Mouse (Mus musculus): ENCODE data around the gene Jakmip3. TPM values are rescaled to one million over a fixed set of nuclear protein-coding genes. Genes with fewer than 3 reads are reported as not detected.

The Jakmip3 gene
- total and polyA plus RNA-seq, 3 experiments: not detected

DNA sequence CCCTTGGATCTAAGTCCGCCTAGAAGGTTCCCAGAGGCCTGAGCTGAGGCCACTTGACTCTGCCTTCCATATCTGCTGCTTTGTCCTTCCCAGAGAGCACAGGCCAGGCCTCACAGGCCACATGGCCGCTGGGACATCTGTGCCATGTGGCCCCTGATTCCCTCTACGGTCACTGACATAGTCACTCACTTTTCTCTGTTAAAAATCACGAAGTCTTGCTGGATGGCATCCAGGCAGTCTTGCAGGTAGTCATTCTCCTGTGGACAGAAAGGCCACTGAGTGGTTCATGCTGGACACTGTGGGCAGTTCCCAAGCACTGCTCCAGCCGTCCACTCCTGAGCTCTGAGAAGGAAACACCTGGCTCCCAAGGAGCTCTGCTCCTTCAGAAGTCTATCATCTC lies 164.5 kb downstream of the Jakmip3 start:
- no peak overlapping the region for H3K27ac ChIP-seq (ENCODE audit: insufficient read depth, low read depth)
- no peak overlapping the region for H3K9ac ChIP-seq (ENCODE audit: insufficient read depth, low read depth)
- TF ChIP-seq MXI1 (IDR thresholded peaks at IDR 0.05; ENCODE audit: low read depth, low read length) (no peak), ZMIZ1 (IDR thresholded peaks at IDR 0.05; ENCODE audit: low read depth, low read length) (no peak), SMC3 (IDR thresholded peaks at IDR 0.05; ENCODE audit: low read depth, low read length) (no peak), NRF1 (IDR thresholded peaks at IDR 0.05; ENCODE audit: low read depth, low read length) (no peak), RAD21 (IDR thresholded peaks at IDR 0.05; ENCODE audit: low read depth, low read length) (no peak), KAT2A (IDR thresholded peaks at IDR 0.05; ENCODE audit: insufficient replicate concordance, low read length) (no peak)
- no peaks in the 10 kb centered on the region for H3K36me3 ChIP-seq (replicated peaks in 1 of 2; ENCODE audit: control insufficient read depth in 1 of 2, insufficient read depth in 1 of 2, low read length in 1 of 2)
- in situ Hi-C loops (cut with MboI; ENCODE audit: low pct_ligation_motif_present, low pct_unique_long_range_greater_than_20kb, low sequenced_read_pairs) (loop anchor here (25.0 kb wide), 1 partner anchor 382 kb away; no protein-coding TSS in a partner anchor), dilution Hi-C loops (cut with MboI; ENCODE audit: extremely low pct_ligation_motif_present, extremely low pct_unique_long_range_greater_than_20kb, low sequenced_read_pairs) (no loop called here)
- no peak for DNase-seq (ENCODE audit: extremely low read depth)
- H3K4me2 ChIP-seq (ENCODE audit: insufficient read depth, low read depth, poor library complexity, severe bottlenecking): no peak overlapping the region
- H3K79me2 ChIP-seq (replicated peaks; ENCODE audit: control insufficient read depth, extremely low read depth, insufficient read depth, poor library complexity, severe bottlenecking): no peaks in the 10 kb centered on the region
- H3K27me3 ChIP-seq (replicated peaks): peaks cover 94% of the 10 kb centered on the region
- H3K4me1 ChIP-seq (ENCODE audit: control insufficient read depth in 1 of 2, insufficient read depth in 2 of 2): no peaks in the 10 kb centered on the region
- no peaks in the 10 kb centered on the region for H3K9me3 ChIP-seq (replicated peaks; ENCODE audit: low read length)
- H3K4me3 ChIP-seq (replicated peaks in 1 of 3; ENCODE audit: low read depth in 2 of 3, low read length in 2 of 3, poor library complexity in 1 of 3): no peak overlapping the region

DNA sequence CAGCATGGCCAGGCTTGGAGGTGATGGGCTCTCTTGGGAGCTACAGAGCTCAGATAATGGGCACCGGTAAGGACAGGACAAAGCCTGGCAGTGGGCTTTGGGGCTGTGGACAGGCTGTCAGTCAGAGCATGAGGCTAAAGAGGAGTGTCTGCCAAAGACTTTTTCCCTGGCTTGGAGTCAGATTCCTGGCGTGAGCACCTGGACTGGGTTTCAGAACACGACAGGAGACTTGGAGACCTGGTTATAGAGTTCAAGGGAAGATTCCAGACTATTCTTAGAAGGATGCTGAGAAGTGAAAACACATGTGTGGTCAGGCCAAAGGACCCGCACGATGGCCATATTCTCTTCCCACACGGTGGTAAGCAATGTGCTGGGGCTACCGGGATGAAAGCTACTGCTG lies 165.2 kb downstream of the Jakmip3 start:
- Histone ChIP-seq H3K4me3 (replicated peaks in 1 of 3; ENCODE audit: low read depth in 2 of 3, low read length in 2 of 3, poor library complexity in 1 of 3) (no peak overlapping the region), H3K4me1 (ENCODE audit: control insufficient read depth in 1 of 2, insufficient read depth in 2 of 2) (no peaks in the 10 kb centered on the region), H3K4me2 (ENCODE audit: insufficient read depth, low read depth, poor library complexity, severe bottlenecking) (no peak overlapping the region), H3K9ac (ENCODE audit: insufficient read depth, low read depth) (no peak overlapping the region), H3K79me2 (replicated peaks; ENCODE audit: control insufficient read depth, extremely low read depth, insufficient read depth, poor library complexity, severe bottlenecking) (no peaks in the 10 kb centered on the region), H3K9me3 (replicated peaks; ENCODE audit: low read length) (no peaks in the 10 kb centered on the region), H3K27me3 (replicated peaks) (peaks cover 92% of the 10 kb centered on the region), H3K36me3 (replicated peaks in 1 of 2; ENCODE audit: control insufficient read depth in 1 of 2, insufficient read depth in 1 of 2, low read length in 1 of 2) (no peaks in the 10 kb centered on the region), H3K27ac (ENCODE audit: insufficient read depth, low read depth) (no peak overlapping the region)
- in situ Hi-C loops (cut with MboI; ENCODE audit: low pct_ligation_motif_present, low pct_unique_long_range_greater_than_20kb, low sequenced_read_pairs) (loop anchor here (25.0 kb wide), 1 partner anchor 382 kb away; no protein-coding TSS in a partner anchor), dilution Hi-C loops (cut with MboI; ENCODE audit: extremely low pct_ligation_motif_present, extremely low pct_unique_long_range_greater_than_20kb, low sequenced_read_pairs) (no loop called here)
- TF ChIP-seq ZKSCAN1 (IDR thresholded peaks at IDR 0.05; ENCODE audit: borderline replicate concordance, low read depth, low read length) (no peak), MYC (IDR thresholded peaks at IDR 0.05; ENCODE audit: low read depth, low read length) (no peak), HCFC1 (IDR thresholded peaks at IDR 0.05; ENCODE audit: low read depth, low read length) (no peak), CHD2 (IDR thresholded peaks at IDR 0.05; ENCODE audit: low read length) (no peak), ZNF384 (IDR thresholded peaks at IDR 0.05; ENCODE audit: low read depth, low read length) (no peak), E2F4 (IDR thresholded peaks at IDR 0.05; ENCODE audit: insufficient replicate concordance, low read depth, low read length) (no peak), EP300 (IDR thresholded peaks at IDR 0.05; ENCODE audit: low read length) (no peak), MEF2A (IDR thresholded peaks at IDR 0.05; ENCODE audit: borderline replicate concordance, low read depth, low read length) (no peak), TBP (conservative IDR thresholded peaks at IDR 0.05; ENCODE audit: low read depth, low read length) (no peak), ZMIZ1 (IDR thresholded peaks at IDR 0.05; ENCODE audit: low read depth, low read length) (no peak), UBTF (IDR thresholded peaks at IDR 0.05; ENCODE audit: low read depth, low read length) (no peak), NELFE (IDR thresholded peaks at IDR 0.05; ENCODE audit: low read depth, low read length) (no peak), POLR2A (IDR thresholded peaks at IDR 0.05; ENCODE audit: low read depth, low read length) (no peak), MAZ (IDR thresholded peaks at IDR 0.05; ENCODE audit: low read depth, low read length) (no peak)
- no peak for DNase-seq (ENCODE audit: extremely low read depth)
